Mouse (Mus musculus): Measurements from ENCODE around the gene Slc25a40.

The Slc25a40 gene

DNA sequence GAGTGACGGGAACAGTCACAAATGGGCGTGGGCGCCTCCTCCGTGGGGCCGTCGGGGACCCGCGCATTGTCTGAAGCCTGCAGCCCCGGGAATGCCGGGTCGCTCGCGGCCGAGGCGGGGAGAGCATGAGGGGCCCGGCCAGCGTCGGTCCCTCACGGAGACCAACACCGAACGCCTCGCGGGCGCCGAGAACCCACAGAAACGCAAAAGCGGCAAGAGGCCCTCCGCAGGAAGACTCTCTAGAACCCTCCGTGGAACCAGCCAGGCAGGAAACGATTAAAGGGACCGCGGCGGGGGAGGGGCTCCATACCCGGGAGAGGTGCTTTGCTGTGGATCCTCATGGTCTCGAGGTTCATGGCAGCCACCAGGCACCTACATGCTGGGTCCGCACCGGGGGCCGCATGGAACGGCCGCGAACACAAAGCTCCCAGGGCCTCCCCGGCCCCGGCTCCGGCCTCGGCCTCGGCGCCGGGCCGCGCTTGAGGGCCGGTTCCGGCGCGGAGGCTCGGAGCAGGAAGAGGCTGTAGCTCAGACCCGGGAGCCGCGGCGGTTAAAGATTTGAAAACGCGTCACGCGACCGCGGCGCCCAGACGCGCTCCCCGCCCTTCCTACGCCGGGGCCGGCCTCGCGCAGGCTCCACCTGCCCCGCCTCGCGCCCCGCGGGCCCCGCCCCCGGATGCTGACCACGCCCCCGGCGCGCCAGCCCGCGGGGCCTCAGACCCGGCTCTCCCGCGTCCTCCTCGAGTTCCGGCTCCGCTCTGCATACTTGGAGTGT lies at the start of gene Slc25a40, which contains the start of gene Dbf4:
Slc25a40 (plus strand) TSS at position 694 of the 775 bp plus-strand sequence.
Dbf4 (minus strand) TSS at position 560 of the 775 bp plus-strand sequence.
- peak; percentile 95 for DNase-seq (ENCODE audit: low read depth)

GRCm38 (mm10) chr5:8373415-8373814 lies 49.2 kb upstream of the Slc25a40 start:
- DNase-seq (ENCODE audit: low read depth) = no peak

DNA sequence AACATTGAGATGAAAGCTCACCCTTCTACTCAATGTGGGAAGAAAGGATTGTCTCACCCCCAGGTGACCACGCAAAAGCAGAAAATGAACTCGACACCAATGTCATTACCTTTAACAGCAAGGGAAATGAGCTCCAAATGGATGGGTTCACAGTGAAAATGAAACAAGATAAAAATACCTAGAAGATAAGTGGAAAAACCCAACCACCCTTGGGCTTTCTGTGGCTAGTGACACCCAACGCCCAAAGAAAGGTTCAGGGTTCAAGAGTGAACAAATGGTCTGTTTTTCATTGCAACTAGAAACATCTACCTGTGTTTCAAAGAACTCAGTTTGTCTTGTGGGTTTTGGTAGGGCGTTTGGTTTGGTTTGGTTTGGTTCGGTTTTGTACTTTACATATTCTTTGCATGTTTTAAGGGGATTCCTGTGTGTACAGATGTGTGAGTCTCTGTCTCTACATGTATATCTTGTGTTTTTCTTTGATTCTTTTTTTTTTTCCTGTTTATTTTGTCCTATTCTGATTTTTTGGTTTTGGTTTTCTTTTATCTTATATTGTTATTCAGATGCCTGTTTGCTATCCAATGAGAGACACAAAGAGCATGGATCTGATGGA lies 48.2 kb upstream of the Slc25a40 start:
- DNase-seq (ENCODE audit: low read depth) = no peak

GRCm38 (mm10) chr5:8393891-8394583 lies 28.6 kb upstream of the Slc25a40 start:
- no peak for DNase-seq (ENCODE audit: low read depth)

DNA sequence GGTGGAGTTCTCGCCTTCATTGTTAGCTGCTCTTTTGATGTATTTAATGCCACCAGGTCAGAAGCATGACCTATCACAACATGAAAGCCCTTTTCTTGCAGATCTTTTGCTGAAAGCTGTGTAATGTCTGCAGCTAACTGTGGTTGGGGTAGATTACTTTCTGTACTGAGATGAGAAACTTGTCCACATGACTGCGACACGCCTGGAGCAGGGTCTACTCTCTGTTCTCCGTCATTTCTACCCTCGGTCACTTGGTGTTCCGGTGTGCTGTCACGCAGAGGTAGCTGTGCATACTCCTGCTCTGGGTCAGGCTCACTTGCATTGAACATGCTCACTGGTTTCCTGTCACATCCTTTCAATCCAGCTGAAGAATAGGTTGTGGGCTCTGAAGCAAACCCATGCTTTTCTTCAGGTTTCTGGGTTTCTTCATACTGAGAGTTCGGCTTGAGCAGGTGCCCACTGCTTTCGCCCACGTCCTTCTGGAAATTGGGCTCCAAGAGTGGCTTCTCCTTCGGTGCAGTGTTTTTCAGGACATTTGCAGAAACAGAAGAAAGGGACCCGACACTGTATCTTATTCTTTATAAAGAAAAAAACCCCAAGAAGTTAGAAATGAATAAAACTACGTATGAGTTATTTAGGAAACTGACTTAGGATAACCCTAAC lies 24.9 kb upstream of the Slc25a40 start:
- no peak for DNase-seq (ENCODE audit: low read depth)

DNA sequence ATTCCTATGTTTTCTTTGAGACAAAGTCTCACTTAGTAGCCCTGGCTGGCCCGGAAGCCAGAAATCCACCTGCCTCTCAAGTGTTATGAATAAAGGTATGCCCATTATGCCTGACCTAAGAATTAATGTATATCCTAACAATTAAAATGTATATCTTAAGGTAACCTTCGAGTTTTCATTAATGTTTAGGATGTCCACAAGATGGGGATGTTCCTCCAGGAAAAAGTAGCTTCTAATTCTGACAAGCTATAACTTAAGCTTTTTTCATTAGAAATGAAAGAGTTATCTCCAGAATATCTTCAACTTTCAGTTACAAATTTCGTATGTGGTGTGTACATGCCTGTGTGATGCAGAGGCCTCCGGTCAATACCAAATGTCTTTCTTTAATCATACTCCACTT lies 13.9 kb upstream of the Slc25a40 start:
- DNase-seq (ENCODE audit: low read depth) = peak; percentile 31

DNA sequence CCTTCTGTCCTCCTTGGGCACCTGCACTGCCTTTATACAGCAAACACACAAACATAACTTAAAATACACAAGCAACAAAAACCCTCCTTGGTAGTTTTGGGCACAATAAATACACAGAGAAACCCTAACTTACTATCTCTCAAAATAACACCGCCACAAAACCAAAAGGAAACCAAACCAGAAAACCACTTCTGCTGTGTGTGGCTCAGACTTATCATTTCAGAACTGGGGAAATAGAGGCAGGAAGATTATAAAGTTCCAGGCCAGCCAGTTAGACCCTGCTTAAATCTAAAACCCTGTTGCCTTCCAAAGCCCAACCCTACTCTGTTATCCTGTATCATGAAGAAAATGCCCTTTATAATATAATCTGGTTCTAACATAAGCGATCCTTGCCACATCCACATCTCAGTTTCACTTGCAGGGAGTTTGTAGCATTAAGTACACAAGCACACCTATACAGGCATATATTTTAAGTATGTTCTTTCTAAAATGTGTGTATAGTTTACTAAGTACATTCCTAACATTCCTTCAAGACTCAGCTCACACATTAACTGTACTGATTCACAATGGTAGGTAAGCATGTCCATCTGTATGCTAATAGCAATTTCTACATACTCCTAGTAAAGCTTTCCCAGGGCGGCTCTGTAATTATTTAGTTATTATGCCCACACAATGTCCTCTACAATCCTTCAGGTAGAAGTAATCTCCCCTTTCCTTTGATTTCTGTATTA lies 5.8 kb upstream of the Slc25a40 start:
- DNase-seq (ENCODE audit: low read depth) = no peak

DNA sequence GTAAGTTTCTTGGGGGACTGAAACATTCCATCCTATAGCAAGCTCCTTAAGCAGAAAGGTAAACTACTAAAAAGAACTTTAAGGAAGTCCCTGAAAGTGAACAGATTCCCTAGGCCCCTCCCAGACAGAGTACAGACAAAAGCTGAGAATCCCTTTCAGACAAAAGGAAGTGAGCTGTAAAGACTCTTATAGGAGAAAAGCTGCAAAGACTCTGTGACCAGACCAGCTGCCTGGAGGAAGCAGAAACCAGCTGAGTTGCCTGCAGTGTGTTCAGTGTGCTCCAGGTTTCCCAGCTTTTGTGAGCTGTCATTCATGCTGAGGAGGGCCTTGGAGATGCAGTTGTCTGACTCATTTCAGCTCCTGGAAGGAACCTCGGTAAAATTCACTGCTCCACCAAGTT lies 5.2 kb upstream of the Slc25a40 start:
- no peak for DNase-seq (ENCODE audit: low read depth)

- no peak for DNase-seq (ENCODE audit: low read depth)
Observed at GRCm38 (mm10) chr5:8421424-8421823, 1.2 kb upstream of the Slc25a40 start.

DNA sequence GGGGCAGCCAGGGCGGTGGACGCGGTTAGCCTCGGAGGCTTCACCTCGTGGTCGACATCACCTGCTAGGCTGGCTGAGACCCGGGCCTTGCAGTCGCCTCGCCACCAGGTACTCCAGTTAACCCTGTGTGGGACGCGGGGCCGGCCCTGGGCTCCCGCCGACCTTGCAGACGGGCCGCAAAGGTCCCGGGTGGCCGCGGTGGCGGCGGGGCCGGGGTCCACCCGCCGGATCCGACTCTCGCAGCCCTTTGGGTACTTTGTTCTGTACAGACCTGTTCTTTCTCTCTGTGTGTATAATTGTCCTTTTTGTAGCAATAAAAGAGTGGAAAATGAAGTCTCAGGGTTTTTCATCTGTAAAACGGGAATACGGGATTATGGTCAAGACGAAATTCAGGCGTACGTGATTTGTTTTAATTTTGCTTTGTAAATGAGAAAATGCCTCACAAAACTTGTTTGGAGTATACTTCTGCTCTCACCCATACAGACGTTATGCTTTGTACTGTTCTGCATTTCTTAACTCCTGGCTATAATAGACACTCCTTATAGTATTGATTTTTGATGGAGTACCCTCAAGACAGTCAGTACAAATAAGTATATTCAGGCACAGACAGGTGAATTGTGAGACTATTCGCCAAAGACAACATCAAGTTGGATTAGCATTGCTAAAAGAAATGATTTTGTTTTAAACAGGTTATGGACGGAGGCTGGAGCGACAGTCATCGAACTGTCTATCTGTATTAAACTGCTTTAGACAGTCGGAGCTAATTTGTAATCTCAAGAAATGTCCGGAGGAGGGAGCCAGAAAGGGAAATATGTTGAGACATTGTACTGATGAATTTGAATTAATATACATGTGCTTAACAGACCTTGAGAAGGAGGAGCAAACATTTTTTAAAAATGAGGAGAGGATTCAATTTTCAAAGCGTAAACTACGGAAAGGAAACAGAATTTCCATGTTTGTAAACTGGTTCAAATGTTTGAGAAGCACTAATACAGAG lies 580 bp downstream of the Slc25a40 start:
- DNase-seq (ENCODE audit: low read depth) = peak; percentile 50

- DNase-seq (ENCODE audit: low read depth) = peak; percentile 61
Observed at GRCm38 (mm10) chr5:8424116-8424515, 1.5 kb downstream of the Slc25a40 start.

GRCm38 (mm10) chr5:8425899-8426298 lies 3.2 kb downstream of the Slc25a40 start:
- DNase-seq (ENCODE audit: low read depth) = peak; percentile 69

DNA sequence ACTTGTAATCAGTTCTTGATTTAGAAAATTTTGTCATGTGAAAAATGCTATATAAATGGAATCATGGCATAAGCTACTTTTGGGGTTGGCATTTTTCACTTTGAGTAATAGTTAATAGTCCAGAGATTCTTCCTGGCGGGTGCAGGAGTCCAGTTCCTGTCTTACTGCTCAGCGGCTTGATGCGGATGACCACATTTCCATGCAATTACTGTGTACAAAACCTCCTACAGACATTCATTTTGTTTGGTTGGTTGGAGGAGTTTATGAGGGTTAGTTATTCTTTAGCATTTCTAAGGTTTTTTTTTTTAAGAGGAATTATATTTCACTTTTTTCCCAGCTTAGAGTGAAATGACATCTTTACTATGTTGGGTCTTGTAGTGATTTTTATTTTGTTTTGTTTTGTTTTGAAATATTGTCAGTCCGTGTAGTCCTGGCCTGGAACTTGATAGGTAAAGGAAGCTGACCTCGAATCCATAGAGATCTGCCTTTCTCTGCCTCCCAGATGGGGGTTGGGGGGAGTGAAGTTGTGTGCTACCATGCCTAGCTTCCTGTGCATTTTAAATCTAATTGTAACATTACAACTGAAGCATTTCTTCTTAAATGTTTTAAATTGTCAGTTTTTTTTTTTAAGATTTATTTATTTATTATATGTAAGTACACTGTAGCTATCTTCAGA lies 15.0 kb downstream of the Slc25a40 start:
- no peak for DNase-seq (ENCODE audit: low read depth)

- DNase-seq (ENCODE audit: low read depth) = no peak
Observed at GRCm38 (mm10) chr5:8439095-8439494, 16.4 kb downstream of the Slc25a40 start.

GRCm38 (mm10) chr5:8455565-8455964 lies 32.9 kb downstream of the Slc25a40 start:
- DNase-seq (ENCODE audit: low read depth) = peak; percentile 28

DNA sequence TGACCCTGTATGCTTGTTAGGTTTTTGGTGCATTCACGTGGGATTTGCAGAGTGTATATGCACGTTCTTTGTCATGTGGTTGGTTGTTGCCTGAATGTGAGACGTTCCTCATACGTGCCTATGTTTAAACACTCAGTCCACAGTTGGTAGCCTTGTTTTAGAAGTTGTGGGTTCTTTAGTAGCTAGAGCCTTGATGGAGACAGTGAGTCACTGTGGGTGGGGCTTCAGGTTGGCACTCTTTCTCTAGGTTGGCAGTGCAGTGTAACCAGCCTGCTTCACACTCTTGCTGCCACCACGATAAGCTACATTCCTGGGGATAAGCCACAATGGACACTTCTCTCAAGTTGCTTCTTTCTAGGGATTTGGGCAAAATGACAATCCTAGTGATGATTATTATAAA lies 33.9 kb downstream of the Slc25a40 start:
- peak; percentile 56 for DNase-seq (ENCODE audit: low read depth)

DNA sequence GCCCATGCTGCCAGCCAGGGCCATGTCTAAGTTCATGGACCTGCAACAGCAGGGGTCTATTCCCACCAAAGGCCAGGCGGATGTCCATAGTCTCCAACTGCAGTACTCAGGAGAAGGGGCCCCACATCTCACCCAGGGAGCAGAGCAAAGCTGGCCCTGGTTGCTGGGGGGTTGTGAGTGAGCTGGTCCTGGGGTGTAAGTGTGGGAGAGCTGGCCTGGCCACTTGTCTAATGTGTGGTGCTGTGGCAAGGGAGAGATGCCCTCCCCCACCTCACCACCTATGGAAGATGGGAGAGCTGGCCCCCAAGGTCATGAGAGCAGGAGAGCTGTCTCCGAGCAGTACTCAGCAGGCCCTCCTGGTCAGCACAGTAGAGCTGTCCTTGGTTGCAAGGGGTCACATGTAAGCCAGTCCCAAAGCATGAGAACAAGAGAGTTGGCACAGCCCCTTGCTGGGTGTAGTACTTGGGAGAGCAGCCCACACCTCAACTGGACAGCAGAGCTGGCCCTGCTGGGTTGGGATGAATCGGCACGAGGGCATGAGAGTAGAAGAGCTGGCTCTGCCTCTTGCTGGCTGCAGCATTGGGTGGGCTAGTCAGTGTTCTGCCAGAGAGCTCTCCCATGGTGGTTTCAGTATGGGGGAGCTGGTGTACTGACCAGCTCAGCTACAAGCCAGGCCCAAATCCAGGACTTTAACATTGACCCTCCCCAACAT lies 65.5 kb downstream of the Slc25a40 start:
- DNase-seq (ENCODE audit: low read depth) = no peak

DNA sequence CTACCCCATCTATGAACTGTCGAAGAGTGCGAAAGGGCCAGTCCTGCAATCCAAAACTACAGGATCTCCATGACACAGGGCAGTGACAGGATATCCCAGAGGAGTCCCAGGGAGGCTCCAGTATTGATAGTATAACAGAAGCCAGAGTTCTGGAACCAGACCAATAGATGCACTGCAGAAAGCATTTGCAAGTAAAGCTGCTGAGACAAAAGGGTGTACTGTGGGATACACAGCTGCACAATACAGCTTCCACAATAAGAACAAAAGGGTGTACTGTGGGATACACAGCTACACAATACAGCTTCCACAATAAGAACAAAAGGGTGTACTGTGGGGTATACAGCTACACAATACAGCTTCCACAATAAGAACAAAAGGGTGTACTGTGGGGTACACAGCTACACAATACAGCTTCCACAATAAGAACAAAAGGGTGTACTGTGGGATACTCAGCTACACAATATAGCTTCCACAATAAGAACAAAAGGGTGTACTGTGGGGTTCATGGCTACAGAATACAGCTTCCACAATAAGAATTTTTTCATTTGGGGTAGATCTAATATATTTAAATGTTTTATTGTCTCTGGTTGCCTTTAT lies 66.1 kb downstream of the Slc25a40 start:
- no peak for DNase-seq (ENCODE audit: low read depth)
